Mouse (Mus musculus): Measurements from ENCODE around the gene Tsga10ip.
"Not testable (repeated sequence)": the region's sequence is repeated elsewhere in the genome, so short reads cannot be mapped to it uniquely, and the experiment has no call there.

Gene Tsga10ip

DNA sequence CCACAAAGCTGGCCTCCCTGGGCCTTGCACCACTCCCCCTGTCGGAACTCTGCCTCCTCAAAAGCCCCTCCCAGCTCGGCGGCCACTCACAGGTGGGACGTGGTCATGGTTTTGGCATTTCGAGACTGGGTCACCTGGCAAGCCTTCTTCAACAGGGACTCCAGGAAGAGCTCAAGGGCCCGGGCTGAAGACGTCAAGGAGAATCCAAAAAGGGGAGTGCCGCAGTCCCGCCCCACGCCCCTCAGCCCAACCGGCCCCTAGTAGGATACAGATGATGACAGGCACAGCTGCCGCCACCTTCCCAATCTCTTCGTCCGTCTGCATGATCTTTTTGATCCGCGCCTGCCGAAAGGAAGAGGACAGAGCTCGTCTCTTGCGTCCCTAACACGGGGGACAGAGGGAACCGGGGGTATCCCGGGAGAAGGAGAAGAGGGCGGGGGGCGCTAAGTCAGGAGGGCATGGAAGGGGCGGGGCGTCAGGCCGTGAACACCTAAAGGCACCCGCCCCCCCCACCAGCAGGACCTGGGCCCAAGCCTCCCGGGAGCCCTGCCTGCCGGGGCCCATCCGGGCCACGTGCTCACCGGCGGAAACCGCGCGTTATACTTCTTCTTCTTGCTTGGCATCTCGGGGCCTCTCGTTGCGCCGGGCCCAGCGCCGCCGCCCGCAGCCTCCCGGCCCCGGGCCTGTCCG, 21.9 kb upstream of the Tsga10ip start:
- DNase-seq (ENCODE audit: low read depth, low spot score) = no peak

DNA sequence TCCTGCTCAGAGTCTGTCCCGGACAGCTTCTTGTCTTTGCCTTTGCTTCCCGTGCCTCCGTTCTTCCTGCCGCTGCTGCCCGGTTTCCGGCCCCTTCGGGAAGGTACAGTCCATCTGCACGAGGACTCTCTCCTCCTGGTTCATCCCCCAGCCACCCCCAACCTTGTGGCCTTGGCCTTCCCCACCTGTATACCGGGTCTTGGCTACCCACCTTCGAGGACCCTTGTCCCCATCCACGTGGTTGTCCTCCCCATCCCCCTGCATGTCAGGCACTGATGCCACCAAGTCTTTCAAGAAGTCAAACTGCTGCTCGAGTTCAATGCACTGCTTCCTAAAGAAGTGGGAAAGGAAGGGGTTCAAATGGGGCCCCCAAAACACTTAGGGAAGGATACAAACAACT, 21.2 kb upstream of the Tsga10ip start:
- DNase-seq (ENCODE audit: low read depth, low spot score) = no peak

DNA sequence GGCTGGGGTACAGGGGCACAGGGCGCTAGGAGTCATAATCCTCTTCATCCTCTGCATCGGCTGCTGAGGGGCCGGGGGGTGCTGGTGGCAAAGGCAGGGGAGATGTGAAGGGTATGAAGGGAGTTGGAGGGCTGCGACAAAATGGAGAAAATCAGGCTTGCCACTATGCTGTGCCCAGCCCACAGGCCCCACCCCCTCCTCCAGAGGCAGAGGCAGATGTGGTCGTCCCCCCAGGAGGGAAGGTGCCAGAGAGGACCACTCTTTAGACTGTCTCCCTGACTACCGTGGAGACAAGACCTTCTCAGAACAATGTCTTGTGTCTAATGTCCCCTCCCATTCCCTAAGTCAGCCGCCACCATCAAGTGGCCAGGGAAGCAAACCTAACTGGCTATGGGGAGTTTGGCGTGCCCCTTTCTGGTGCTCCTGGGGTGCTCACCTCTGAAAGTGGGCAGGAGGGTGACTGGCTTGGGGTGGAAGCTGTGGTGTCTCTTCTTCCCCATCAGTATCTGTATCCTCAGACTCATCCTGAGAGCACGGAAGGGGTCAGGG, 20.6 kb upstream of the Tsga10ip start:
- DNase-seq (ENCODE audit: low read depth, low spot score) = no peak

DNA sequence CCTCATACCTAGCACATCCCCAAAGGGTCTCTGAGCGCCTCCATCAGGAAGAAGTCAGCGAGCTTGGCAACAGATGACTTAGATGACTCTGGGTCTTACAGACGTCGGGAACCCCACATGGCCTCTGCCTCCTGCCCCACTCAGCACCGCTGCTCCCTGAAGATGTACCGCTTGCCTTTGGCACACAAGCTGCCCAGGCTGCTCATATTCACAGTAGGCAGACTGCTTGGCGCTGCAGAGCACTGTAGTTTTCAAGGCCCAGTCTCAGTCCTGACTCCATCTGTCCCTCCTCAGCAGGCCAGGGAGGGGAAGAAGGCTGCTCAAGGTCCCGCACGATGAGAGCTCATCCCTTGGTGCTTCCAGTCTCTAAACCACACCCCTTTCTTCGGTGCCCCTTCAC, 19.9 kb upstream of the Tsga10ip start:
- DNase-seq (ENCODE audit: low read depth, low spot score) = no peak

DNA sequence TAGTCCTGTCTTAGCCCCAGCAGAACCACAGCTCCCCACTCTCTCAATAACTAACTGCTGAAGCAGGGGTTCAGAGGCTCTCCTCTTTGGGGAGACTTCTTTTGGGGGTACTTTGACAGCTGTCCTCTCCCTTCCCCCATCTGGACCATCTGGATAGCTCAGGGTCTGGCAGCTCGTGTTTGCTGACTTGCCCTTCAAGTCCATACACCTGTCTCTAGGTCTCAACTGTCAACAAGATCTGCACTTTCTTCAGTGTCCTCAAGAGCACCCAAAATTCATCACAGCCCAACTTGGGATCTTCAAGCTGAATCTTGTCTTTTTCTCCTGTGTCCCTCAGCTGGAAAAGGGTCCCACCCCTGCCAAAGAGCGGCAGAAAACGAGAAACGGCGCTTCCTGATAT, 19.5 kb upstream of the Tsga10ip start:
- no peak for DNase-seq (ENCODE audit: low read depth, low spot score)

DNA sequence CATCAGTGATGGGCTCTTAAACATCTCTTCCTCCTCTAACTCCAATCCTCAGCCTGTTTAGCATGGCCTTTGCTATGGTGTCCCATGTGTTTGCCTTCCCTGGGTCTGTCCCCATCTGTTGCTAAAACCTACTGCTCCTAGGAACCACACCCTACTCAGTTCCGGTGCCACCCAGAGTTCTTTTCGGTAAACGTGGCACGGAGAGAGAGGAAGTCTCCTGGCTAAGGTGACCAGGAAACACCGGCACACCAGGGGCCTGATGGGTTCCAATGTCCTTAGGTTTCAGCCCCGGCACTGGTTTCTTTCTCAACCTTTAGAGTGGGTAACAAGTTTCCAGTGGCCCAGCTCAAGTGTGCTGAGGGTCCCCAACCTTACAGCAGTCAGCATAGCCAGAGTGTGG, 18.3 kb upstream of the Tsga10ip start:
- DNase-seq (ENCODE audit: low read depth, low spot score) = no peak

DNA sequence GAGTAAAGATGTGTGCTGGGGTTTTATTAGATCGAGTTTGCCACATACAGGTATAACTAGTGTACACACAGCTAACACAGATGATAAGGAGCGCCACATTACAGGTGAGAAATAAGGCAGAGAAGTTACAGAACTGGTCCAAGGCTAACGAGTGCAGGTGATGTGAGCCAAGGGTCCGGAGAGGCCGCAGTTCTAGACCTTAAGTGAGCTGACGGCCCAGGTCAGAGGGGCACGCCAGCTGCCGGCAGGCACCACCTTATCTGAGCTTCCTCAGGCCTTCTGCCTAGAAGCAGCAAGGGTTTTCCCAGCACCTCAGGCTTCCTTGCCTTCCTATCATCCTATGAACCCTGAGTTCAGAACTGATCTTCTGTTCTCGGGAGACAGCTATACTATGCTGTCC, 17.3 kb upstream of the Tsga10ip start:
- no peak for DNase-seq (ENCODE audit: low read depth, low spot score)

DNA sequence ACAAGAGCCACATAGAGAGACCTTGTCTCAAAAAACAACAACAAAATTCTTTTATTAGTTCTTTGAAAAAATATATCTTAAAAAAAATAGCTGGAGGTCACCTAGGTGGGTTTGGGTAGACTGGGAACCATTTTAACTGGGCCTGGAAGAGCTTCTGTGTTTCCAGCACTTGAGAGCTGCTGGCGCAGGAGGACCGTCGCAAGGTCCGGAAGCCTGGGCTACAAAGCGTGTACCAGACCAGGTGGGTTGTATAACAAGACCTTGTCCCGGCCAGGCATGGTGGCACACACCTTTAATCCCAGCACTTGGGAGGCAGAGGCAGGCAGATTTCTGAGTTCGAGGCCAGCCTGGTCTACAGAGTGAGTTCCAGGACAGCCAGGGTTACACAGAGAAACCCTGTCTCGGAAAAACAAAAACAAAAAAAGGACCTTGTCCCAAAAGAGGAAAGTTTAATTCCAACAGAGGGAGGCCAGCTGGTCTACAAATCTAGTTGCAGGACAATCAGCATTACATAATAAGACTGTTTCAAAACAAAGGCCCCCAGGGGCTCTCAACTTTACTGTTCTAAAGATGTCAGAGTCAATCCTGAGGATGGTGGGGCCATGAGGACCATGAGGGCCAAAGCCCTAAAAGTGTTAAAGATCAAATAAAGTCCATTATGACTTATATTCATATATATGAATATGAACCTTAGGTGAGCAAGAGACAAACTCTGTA, 16.6 kb upstream of the Tsga10ip start:
- DNase-seq (ENCODE audit: low read depth, low spot score) = no peak

DNA sequence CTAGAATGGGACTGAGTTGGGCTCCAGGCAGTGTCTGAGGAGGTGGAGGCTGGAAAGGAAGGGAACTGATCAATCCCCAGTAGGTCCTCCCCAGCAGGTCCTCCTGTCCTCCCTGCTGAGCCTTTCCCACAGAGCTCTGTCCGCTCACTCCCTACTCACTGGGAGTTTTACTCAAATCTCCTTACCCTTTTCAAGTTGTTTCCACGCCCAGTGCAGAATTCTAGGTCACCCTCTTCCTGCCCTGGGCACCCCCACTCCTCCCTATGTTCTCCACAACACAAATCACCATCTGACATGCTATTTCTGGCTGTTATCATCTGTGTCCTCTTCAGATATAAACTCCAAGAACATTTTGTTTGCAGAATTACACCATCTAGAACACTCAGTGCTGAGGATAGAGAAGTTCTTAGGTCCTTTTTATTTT, 12.2 kb upstream of the Tsga10ip start:
- no peak for DNase-seq (ENCODE audit: low read depth, low spot score)

DNA sequence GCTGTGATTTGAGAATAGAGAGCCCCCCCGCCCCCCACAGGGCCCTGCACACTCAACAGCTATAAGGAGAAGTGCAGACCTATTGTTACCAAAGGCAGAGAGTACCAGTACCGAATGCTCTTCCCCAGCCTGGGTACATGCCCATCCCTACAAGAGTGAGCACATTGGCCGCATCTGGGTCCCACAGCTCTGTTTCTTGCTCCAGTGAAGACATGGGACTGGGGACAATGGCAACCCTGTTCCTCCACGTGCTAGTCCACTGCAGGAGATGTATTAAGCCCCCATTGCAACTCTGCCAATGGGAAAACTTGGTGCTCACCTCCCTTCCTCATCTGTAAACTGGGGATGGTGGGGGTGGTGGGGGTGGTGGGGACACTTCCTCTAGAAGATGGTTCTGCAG, 11.5 kb upstream of the Tsga10ip start:
- DNase-seq (ENCODE audit: low read depth, low spot score) = no peak

DNA sequence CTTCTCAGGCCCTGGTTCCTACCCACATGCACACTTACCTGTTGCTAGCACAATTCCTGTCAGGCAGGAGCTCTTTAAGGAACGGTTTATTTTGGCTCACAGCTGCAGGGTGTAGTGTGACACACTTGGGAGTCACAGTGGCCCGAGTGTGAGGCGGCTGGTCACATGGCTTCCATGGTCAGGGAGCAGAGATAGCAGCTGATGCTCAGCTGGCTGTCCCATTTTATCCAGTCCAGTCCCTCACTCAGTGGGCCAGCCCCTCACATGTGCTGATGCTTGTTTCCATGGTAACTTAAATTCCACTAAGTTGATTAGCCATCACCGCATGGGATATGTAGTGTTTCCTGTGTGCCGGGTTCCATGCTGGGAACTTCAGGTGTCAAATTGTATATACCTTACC, 9.6 kb upstream of the Tsga10ip start:
- no peak for DNase-seq (ENCODE audit: low read depth, low spot score)

DNA sequence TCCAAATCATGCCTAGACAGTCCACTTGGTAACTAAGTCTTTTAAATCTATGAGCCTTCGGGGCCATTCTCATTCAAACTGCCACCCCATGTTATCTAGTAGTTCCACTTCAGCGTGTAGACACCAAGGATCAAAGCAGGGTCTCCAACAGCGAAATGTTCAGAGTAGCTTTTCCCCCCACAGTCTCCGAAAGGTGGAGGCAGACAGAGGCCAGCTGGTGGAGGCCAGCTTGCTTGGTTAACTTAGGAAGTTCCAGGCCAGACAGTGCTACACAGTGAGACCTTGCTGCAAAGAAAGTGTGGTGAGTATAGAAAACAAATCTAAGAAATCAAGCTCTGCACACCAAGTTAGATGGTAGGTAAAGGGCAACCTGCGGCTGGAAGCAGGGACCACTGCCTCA, 8.3 kb upstream of the Tsga10ip start:
- DNase-seq (ENCODE audit: low read depth, low spot score) = no peak

DNA sequence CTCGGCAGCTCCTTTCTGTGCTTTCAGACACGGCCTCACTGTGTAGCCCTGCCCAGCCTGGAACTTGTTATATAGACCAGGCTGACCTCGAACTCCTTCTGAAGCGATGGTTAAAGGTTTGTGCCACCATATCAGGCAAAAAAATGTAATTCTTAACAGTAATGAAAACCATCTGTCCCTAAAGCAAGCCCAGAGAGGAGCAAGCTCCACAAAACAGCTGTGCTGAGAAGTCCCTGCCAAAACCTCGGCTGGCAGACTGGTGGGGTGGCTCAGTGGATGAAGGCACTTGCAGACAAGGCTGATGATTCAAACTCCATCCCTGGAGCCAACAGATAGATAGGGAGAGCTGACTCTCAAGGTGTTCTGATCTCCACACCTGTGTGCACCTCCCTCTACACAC, 6.7 kb upstream of the Tsga10ip start:
- no peak for DNase-seq (ENCODE audit: low read depth, low spot score)

DNA sequence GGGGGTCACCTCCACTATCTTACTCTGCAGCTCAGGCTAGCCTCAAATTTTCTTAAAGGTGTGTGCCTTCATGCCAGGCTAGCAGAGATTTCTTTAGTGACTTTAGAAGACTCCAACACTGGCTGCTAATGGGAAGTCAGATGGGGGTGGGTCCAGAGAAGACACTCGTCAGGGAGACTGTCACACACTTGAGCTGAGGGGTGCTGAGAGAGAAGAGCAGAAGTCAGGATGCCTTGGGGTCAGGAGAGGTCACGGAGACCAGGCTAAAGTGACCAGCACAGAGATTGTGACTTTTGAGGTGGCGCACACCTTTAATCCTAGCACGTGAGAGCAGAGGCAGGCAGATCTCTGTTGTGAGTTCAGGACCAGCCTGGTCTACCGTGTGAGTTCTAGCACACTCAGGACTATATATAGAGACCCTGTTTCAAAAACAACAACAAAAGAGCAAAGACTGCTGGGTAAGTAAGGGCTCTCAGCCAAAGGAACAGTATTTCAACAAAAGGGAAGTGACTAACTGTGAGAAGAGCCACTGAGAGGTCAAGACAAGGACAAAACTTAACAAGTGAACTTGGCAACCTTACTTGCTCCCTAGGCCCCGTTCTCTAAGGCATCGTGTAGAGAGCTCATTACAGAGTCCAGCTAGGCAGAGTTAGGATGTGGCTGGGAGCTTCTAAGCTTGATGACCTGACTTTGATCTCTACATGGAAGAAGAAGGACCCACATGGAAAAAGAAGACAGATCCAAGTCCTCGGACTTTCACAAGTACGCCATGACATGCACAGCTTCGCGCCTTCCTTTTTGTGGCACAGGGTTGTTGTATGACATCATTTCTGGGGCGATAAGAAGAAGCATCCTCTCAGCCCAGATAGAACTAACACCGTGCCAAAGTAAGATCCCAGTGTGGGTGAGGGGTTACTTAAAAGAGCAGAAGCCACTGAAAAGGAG, 6.0 kb upstream of the Tsga10ip start:
- DNase-seq (ENCODE audit: low read depth, low spot score) = no peak

DNA sequence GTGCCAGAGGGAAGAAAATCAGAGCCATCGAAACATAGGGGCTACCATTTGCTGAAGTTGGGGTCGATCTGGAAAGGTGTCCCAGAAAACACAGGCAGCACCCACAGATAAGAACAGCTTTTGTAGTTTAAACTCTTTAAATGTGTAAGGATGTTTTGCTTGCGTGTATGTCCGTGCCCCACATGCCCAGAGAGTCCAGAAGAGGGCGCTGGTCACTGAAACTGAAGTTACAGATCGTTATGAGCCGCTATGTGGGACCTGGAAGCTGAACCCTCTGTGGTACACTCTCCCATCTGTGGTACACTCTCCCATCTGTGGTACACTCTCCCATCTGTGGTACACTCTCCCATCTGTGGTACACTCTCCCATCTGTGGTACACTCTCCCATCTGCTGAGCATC, 4.8 kb upstream of the Tsga10ip start:
- no peak for DNase-seq (ENCODE audit: low read depth, low spot score)

DNA sequence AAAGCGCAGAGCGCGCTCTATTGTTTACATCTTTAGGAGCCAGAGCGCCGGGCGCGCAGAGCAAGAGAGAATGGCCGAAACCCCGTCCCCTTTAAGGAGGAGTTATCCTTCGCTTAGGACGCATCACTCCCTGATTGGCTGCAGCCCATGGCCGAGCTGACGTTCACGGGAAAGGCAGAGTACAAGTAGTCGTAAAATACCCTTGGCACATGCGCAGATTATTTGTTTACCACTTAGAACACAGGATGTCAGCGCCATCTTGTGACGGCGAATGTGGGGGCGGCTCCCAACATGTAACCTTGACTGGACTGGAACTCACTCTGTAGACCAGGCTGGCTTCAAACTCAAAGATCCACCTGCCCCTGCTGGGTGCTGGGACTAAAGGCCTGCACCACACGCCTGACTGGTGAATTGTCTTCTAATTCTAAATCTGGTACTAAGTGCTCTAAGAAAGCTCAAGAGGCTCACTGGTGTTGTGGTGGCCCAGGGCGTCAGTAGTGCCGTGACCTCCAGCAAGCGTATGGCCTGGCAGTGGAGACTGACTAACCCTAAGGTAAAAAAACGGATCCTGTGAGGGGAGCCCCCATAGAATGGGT, 4.3 kb upstream of the Tsga10ip start:
- DNase-seq (ENCODE audit: low read depth, low spot score) = not testable (repeated sequence)

DNA sequence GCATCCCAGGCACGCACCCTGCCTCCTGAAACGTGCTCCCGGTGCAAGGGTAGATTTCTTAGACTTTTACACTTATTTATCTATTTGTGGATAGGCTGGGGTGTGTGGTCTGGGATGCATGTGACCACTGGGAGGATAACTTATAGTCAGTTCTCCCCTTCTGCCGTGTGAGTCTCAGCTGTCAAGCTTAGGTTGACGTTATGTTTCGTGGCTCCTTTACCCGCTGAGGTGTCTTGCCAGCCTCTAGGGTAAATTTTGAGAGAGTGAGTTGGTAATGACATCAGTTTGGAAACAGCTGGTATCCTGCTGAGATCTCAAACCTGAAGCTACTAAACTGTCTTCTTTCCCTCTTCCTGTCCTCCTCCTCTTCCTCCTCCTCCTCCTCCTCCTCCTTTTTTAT, 3.6 kb upstream of the Tsga10ip start:
- no peak for DNase-seq (ENCODE audit: low read depth, low spot score)

DNA sequence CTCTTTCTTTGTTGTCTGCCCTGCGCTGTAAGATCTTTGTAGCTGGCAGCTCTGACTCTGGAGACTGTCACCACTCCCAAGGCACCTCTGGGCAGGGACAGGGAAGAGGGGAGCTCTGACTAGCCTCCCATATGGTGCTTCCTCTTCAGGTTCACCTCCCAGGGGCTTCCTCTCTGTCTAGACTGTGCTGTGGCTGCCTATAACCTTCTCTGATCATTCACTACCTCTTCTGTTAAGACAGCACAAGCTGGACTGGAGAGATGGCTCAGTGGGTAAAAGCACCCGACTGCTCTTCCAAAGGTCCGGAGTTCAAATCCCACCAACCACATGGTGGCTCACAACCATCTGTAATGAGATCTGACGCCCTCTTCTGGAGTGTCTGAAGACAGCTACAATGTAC, 1.3 kb downstream of the Tsga10ip start:
- not testable (repeated sequence) for DNase-seq (ENCODE audit: low read depth, low spot score)

DNA sequence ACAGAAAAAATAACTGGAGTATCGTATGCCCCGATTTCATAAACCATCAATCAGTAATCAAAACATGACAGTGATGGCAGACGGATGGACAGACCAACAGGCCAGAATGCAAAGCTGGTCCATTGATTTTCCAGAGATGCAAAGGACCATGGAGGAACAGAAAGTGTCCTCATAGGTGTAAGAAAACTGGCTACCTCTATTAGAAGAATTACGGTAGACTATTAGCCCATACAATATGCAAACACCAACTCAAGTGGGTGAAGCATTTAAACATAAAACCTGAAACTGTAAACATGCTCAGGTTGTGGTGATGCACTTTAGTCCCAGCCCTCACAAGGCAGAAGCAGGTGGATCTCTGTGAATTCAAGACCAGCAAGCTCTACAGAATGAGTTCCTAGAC, 7.0 kb downstream of the Tsga10ip start:
- no peak for DNase-seq (ENCODE audit: low read depth, low spot score)

DNA sequence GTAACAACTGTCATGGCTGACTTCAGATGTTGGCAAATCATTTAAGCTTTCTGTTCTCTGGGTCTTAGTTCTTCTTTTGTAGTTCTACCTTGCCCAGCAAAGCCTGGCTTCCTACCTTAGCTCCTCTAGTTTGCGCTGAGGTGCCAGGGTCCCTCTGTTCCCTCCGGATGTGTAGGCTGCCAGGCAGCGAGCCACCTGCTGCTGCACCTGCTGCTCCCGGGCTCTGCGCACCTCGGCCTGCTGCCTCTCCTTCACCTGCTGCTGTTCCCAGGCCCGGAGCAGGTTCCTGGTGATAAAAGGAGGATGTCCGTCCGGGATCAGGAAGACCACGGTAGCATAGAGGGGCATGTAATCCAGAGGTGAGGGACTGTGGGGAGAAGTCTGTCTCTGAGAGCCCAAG, 8.2 kb downstream of the Tsga10ip start:
- DNase-seq (ENCODE audit: low read depth, low spot score) = no peak

DNA sequence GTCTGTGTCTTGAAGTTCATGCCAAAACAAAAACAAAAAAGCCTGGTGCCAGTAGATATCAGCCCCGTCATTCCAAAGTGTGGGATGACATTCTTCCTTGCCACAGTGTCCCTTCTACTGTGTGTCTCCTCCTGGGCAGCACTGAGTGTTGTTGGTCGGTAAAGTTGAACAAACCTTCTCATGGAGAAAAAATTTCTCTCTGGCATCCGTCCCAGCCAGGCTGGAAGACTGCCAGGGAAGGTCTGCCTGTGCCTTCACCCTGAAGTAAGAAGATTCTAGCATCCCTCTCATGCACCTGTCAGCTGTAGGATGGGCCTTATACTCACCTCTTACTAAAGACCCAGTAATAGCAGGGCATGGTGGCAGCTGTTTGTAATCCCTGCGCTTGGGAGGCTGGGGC, 9.4 kb downstream of the Tsga10ip start:
- DNase-seq (ENCODE audit: low read depth, low spot score) = no peak

DNA sequence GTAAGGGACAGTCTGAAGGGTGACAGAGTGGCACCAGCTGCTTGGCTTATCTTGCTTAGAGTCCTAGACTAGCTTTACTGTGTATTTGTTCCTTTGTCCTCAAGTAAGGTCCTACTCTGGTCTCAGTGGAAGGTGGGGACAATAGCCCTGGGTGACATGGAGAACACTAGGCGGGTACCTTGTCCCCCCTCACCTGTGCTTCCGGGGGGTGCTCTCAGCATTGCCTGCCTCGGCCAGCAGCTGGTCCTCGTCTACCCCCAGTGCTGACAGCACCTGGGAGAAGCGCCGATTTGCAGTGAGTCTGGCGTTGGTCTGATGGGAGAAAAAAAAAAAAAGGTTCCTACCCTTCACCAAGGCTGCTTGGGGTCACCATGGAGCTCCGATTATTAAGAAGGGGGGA, 11.9 kb downstream of the Tsga10ip start:
- no peak for DNase-seq (ENCODE audit: low read depth, low spot score)
